Mouse (Mus musculus) cortical plate, adult 2 months (tissue): ENCODE results near the gene Hspbap1.

Source experiments
- CTCF ChIP-seq: fragments of 200-500 bp; IDR thresholded peaks from 2 replicates; pipeline ENCODE4 v1.5.1; 2011; ENCODE audit warnings: mild to moderate bottlenecking, control low read depth, low read length; ENCODE audit not compliant: insufficient read depth; ENCODE audit errors: extremely low read depth
- POLR2A ChIP-seq: fragments of 200-500 bp; IDR thresholded peaks from 2 replicates; pipeline ENCODE4 v1.6.1; 2011; ENCODE audit warnings: mild to moderate bottlenecking, low read length, control low read depth; ENCODE audit not compliant: insufficient read depth; ENCODE audit errors: extremely low read depth

- TF ChIP-seq POLR2A (no peak), CTCF (no peak)
These were observed 99.5 kb downstream of the Hspbap1 start for GRCm38 (mm10) chr16:35869656-35870055.
